Mouse (Mus musculus): ENCODE data around the gene Crisp3.
"Not testable (repeated sequence)": the region's sequence is repeated elsewhere in the genome, so short reads cannot be mapped to it uniquely, and the experiment has no call there.

The Crisp3 gene

DNA sequence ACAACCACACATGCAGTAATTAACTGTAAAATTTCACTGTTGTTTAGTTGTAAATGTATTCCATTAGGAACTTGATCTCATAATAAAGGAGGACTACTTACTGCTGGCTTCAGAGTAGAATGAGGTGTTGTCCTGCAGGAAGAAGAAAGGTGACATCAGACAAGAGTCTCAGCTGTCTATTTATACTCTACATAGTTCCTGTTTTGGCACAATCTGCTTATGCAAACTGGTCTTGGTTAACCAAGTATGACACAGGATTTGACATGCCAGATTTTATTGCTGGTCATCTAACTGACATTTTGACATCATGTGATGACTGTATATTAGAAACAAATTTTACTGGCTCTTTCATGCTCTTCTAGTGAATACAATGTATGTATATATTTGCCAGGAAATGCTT, at the start of gene Crisp3:
TSS of gene Crisp3 (minus strand) at position 154 of the 400 bp plus-strand sequence.
- no peak for DNase-seq

DNA sequence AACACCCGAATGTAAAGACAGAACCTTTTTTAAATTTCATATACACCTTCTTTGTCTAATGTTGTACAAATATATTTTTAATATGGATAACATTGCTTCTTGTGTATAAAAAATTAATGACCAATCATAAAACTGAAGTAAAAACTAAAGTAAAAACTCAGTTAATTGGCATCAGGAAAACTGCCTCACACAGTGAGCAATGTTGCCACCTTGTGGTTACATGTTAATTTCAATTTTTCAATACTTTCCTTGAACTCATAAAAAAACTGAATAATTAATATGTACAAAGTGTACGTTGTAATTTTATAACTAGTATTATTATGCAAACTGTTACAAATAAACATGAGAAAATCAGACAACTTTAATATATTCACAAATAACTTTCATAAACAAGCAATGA, 43.3 kb upstream of the Crisp3 start:
- DNase-seq = no peak

DNA sequence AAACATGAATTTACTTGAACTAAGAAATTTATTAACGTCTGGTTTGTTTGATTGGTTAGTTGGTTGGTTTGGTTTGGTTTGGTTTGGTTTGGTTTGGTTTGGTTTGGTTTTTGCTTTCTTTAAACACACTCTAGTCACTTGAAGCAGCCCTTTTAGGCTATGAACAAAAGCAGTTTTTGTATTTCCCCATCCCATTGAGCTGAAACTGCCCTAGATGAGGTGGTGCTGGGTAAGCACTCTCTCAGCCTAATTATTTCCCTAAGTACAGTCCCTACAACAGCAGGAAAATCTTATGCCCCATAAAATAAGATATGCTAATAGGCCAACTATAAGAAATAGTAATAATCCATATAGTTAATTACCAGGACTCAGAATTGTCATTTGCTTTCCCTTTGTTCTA, 33.4 kb upstream of the Crisp3 start:
- DNase-seq = no peak

DNA sequence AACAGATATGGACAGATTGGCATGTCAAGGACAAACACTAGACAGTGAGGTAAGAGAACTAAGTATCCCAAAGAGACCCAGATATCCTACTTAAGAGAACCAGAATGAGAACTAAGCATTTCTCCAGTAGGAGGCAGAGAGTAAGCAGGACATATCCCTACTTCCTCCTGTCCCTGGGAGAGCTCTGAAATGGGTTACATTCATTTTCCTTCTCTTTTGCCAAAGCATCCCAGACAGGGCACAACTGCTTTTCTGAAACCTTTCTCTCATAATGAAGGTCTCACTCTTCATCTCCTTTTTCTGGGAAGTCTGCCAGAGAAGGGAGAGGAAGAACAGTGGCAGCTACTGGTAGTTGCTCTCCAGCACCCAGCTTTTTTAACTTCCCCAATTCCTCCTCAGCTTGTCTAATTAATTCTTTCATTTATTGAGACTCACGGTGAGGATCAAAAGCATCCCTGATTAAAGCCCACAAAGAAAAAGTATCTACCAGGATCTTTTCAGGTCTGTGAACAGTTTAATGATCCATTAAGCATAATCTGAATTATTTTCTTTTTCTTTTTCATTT, 32.9 kb upstream of the Crisp3 start:
- no peak for DNase-seq

DNA sequence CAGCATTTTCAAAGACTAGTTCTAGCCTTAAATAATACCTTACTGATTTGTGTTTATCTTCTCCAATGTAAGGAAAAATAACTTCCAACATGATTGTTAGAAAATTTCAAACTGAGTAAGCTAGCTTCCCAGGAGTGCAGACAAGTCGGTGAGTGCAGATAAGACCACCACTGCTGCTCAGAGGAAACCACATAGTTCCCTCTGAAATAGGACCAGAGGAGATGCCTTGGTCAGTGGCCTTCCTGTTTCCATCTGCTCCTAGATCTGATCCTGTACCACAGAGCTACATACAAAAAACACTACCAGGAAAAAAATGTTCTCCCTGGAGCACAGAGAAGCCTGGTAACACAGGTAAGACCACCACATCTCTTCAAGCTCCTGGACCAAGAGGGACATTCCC, 10.4 kb upstream of the Crisp3 start:
- DNase-seq = no peak

DNA sequence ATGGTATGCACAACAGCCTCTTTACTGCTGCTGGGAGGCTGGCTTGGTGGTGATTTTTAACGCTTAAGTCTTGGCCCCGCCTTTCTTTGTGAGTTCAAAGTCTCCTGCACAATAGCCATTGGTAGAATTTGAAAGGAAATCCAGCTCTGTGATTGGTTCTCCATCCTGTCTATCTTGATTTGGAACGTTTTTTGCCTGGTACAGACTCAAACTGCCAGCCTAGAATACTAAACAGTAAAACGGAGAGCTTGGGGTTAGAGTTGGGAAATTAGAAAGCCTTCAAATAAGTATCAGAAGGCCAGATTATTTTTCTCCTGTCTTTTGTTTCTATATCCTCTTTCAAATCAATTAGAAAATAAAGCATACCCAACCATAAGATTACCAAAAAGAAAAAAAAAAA, 33.5 kb downstream of the Crisp3 start, which contains the start of gene Pgk2:
TSS of gene Pgk2 (minus strand) at position 101 of the 400 bp plus-strand sequence.
- no peak for DNase-seq

DNA sequence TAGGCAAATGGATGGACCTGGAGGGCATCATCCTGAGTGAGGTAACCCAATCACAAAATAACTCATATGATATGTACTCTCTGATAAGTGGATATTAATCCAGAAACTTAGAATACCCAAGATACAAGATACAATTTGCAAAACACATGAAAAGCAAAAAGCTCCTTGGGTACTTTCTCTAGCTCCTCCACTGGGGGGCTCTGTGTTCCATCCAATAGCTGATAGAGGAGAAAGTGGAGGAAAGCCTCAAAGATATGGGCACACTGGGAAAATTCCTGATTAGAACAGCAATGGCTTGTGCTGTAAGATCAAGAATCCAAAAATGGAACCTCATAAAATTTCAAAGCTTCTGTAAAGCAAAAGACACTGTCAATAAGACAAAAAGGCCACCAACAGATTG, 40.3 kb downstream of the Crisp3 start:
- not testable (repeated sequence) for DNase-seq

DNA sequence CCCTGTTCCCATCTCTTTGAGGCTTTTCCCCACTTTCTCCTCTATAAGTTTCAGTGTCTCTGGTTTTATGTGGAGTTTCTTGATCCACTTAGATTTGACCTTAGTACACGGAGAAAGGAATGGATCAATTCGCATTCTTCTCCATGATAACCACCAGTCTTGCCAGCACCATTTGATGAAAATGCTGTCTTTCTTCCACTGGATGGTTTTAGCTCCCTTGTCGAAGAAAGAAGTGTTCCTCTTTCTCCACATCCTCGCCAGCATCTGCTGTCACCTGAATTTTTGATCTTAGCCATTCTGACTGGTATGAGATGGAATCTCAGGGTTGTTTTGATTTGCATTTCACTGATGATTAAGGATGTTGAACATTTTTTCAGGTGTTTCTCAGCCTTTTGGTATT, 51.9 kb downstream of the Crisp3 start:
- DNase-seq = not testable (repeated sequence)
